Mouse (Mus musculus): ENCODE results near the gene Phf24. TPM values are rescaled to one million over a fixed set of nuclear protein-coding genes. Genes with fewer than 3 reads are reported as not detected.

Phf24 gene
- total RNA-seq, 2 experiments from 2014 or later: 121 to 134 TPM

GRCm38 (mm10) chr4:42904966-42905365 is 11.5 kb upstream of the Phf24 start:
- DNase-seq (ENCODE audit: low spot score in 2 of 2): no peak

GRCm38 (mm10) chr4:42913391-42913790 is 3.1 kb upstream of the Phf24 start:
- no peak for DNase-seq (ENCODE audit: low spot score in 2 of 2)

GRCm38 (mm10) chr4:42915311-42915710 is 1.1 kb upstream of the Phf24 start:
- no peak for DNase-seq (ENCODE audit: low spot score in 2 of 2)

GRCm38 (mm10) chr4:42915966-42916365 is 494 bp upstream of the Phf24 start:
- DNase-seq (ENCODE audit: low spot score in 2 of 2): no peak

- no peak for DNase-seq (ENCODE audit: low spot score in 2 of 2)
Observed at GRCm38 (mm10) chr4:42917402-42917774, 928 bp downstream of the Phf24 start.

GRCm38 (mm10) chr4:42920726-42921125 is 4.3 kb downstream of the Phf24 start:
- DNase-seq (ENCODE audit: low spot score in 2 of 2): no peak

GRCm38 (mm10) chr4:42921536-42921935 is 5.1 kb downstream of the Phf24 start:
- no peak for DNase-seq (ENCODE audit: low spot score in 2 of 2)

- no peak for DNase-seq (ENCODE audit: low spot score in 2 of 2)
Observed at GRCm38 (mm10) chr4:42922056-42922455, 5.6 kb downstream of the Phf24 start.

- DNase-seq (ENCODE audit: low spot score in 2 of 2): no peak
Observed at GRCm38 (mm10) chr4:42922461-42922860, 6.0 kb downstream of the Phf24 start.

GRCm38 (mm10) chr4:42924095-42924710 is 7.7 kb downstream of the Phf24 start:
- DNase-seq (ENCODE audit: low spot score in 2 of 2): no peak

- DNase-seq (ENCODE audit: low spot score in 2 of 2): no peak
Observed at GRCm38 (mm10) chr4:42928209-42928608, 11.7 kb downstream of the Phf24 start.

- DNase-seq (ENCODE audit: low spot score in 2 of 2): no peak
Observed at GRCm38 (mm10) chr4:42928952-42929351, 12.5 kb downstream of the Phf24 start.

GRCm38 (mm10) chr4:42932229-42932969 is 15.9 kb downstream of the Phf24 start:
- DNase-seq (ENCODE audit: low spot score in 2 of 2): no peak

GRCm38 (mm10) chr4:42933630-42934029 is 17.2 kb downstream of the Phf24 start:
- no peak for DNase-seq (ENCODE audit: low spot score in 2 of 2)

GRCm38 (mm10) chr4:42941396-42941795 is 24.9 kb downstream of the Phf24 start:
- DNase-seq (ENCODE audit: low spot score in 2 of 2): no peak

- DNase-seq (ENCODE audit: low spot score in 2 of 2): no peak
Observed at GRCm38 (mm10) chr4:42943341-42943740, 26.9 kb downstream of the Phf24 start.

GRCm38 (mm10) chr4:42944185-42944584 is 27.7 kb downstream of the Phf24 start:
- DNase-seq (ENCODE audit: low spot score in 2 of 2): no peak

- no peak for DNase-seq (ENCODE audit: low spot score in 2 of 2)
Observed at GRCm38 (mm10) chr4:42945043-42945442, 28.6 kb downstream of the Phf24 start.

- no peak for DNase-seq (ENCODE audit: low spot score in 2 of 2)
Observed at GRCm38 (mm10) chr4:42945445-42945844, 29.0 kb downstream of the Phf24 start.

GRCm38 (mm10) chr4:42945952-42946351 is 29.5 kb downstream of the Phf24 start:
- DNase-seq (ENCODE audit: low spot score in 2 of 2): peak; percentile 72 to 82

GRCm38 (mm10) chr4:42946733-42947290 is 30.4 kb downstream of the Phf24 start:
- DNase-seq (ENCODE audit: low spot score in 2 of 2): peak; percentile 89 to 97

- DNase-seq (ENCODE audit: low spot score in 2 of 2): peak in 1 of 2 experiments; percentile 72
Observed at GRCm38 (mm10) chr4:42948527-42948926, 32.1 kb downstream of the Phf24 start.

Data from layer of hippocampus, postnatal 14 days (tissue).